7 mouse cellular contexts compared by ENCODE assay signal in the genomic region with DNA sequence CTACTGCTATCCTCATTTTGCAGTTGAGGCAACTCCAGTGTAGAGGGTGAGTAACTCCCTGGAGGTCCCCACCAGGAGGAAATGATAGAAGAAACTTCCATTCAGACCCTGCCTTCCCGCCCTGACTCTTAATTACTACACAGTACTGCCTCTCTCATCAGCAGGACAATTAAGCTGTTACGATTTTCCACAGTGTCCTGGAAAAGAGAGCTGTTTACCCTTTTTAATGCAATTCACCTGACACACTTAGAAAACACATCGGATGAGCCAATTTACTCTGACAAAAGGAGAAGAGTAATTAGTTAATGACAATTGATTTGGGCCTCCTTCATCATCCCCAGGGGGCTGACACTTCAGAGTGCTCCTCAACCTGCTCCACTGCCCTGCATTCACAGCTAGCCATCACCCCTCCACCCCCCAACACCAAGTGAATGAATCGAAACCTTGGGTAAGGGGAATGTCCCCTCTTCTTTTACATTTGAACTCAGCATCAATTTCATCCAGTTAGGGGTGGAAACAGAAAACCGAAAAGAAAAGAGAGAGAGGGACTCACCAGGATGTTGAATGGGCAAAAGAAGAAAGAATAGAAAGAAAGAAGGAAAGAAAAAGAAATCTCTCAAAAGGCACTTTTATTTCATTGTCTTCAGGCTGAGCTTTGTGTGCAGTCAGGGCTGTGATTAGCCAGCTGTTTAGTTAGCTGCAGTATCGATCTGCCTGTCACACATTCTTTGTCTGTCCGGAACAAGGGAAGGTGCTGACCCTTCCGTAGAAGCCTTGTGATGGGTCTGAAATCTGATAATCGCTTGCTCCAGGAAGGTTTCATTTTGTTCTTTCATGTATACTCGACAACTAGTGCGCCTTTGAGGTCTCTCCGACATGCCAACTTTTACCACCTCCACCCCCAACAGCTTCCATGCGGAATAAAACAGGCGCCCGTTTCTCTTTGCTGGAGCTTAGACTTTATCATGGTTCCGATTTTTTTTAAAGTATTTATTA.
DNase-seq lines count a peak whose midpoint lies in the region; ATAC-seq and TF ChIP-seq lines count a peak whose summit lies in the region.

No protein-coding gene starts in this region.

- no peak for DNase-seq in lung, adult 2 months
- DNase-seq in yolk sac, embryonic 10.5 days (ENCODE audit: low spot score), result peak; percentile 1
- no peak for DNase-seq in layer of hippocampus, adult 8-10 months (ENCODE audit: low spot score in 2 of 2)
- DNase-seq in gastrocnemius, adult 8-10 months (ENCODE audit: low spot score in 2 of 2), result no peak

- no peaks in the 10 kb centered on the region for H3K27me3 ChIP-seq in lung, embryonic 15.5 days
- peaks cover 10% of the 10 kb centered on the region for H3K27me3 ChIP-seq in forebrain, embryonic 15.5 days
- no peaks in the 10 kb centered on the region for H3K27me3 ChIP-seq in liver, embryonic 16.5 days (ENCODE audit: control insufficient read depth, insufficient read depth, low read depth, low read length)

- no peaks in the 10 kb centered on the region for H3K4me1 ChIP-seq in lung, embryonic 15.5 days
- no peaks in the 10 kb centered on the region for H3K4me1 ChIP-seq in lung, adult 2 months (ENCODE audit: control insufficient read depth, insufficient read depth, low read length)
- peaks cover 24% of the 10 kb centered on the region for H3K4me1 ChIP-seq in forebrain, embryonic 15.5 days
- H3K4me1 ChIP-seq in liver, embryonic 16.5 days (ENCODE audit: control insufficient read depth, low read depth, low read length), result no peaks in the 10 kb centered on the region

- no peak for TF ChIP-seq POLR2A in lung, adult 2 months (IDR thresholded peaks at IDR 0.05; ENCODE audit: borderline replicate concordance, extremely low read depth, low read depth, low read length)

- TF ChIP-seq CTCF in lung, adult 2 months (IDR thresholded peaks at IDR 0.05; ENCODE audit: insufficient read depth, low read length), result no peak

- no peaks in the 10 kb centered on the region for H3K9me3 ChIP-seq in lung, embryonic 15.5 days
- H3K9me3 ChIP-seq in forebrain, embryonic 15.5 days, result no peaks in the 10 kb centered on the region
- no peaks in the 10 kb centered on the region for H3K9me3 ChIP-seq in liver, embryonic 16.5 days (replicated peaks; ENCODE audit: control insufficient read depth, low read length)

- peak overlapping the region; percentile 51 for H3K4me2 ChIP-seq in lung, embryonic 15.5 days
- H3K4me2 ChIP-seq in forebrain, embryonic 15.5 days (replicated peaks), result peak overlapping the region; percentile 52
- peak overlapping the region; percentile 6; the same call in 1 of the 2 replicates for H3K4me2 ChIP-seq in liver, embryonic 16.5 days (ENCODE audit: low read depth, low read length)

- ATAC-seq in lung, embryonic 15.5 days (ENCODE audit: borderline replicate concordance, extremely low read depth, low FRiP score, low TSS enrichment), result no peak
- ATAC-seq in forebrain, embryonic 15.5 days (replicated peaks), result peak; percentile 72
- no peak for ATAC-seq in liver, embryonic 16.5 days (ENCODE audit: low read depth)

- no peaks in the 10 kb centered on the region for H3K36me3 ChIP-seq in lung, embryonic 15.5 days
- no peaks in the 10 kb centered on the region for H3K36me3 ChIP-seq in forebrain, embryonic 15.5 days
- no peaks in the 10 kb centered on the region for H3K36me3 ChIP-seq in liver, embryonic 16.5 days (ENCODE audit: control insufficient read depth, insufficient read depth)

- H3K27ac ChIP-seq in lung, embryonic 15.5 days, result no peak overlapping the region
- peak overlapping the region; percentile 9; the same call in 1 of the 2 replicates for H3K27ac ChIP-seq in forebrain, embryonic 15.5 days (replicated peaks)
- no peak overlapping the region for H3K27ac ChIP-seq in liver, embryonic 16.5 days (ENCODE audit: low read length)

- WGBS in lung, embryonic 15.5 days, result 19% methylated on average over 16 of the region's 16 CpGs
- WGBS in lung, adult 2 months, result 20% methylated on average over 16 of the region's 16 CpGs
- WGBS in forebrain, embryonic 15.5 days, result 1% methylated on average over 16 of the region's 16 CpGs
- 19% methylated on average over 16 of the region's 16 CpGs for WGBS in liver, embryonic 16.5 days (ENCODE audit: insufficient replicate concordance)

- H3K9ac ChIP-seq in lung, embryonic 15.5 days, result no peak overlapping the region
- H3K9ac ChIP-seq in forebrain, embryonic 15.5 days (replicated peaks), result peak overlapping the region; percentile 38; the same call in 1 of the 2 replicates
- no peak overlapping the region for H3K9ac ChIP-seq in liver, embryonic 16.5 days (ENCODE audit: low read depth, low read length)

- H3K4me3 ChIP-seq in lung, embryonic 15.5 days, result peak overlapping the region; percentile 21
- H3K4me3 ChIP-seq in lung, adult 2 months (replicated peaks; ENCODE audit: extremely low read depth, low read depth, low read length), result no peak overlapping the region
- peak overlapping the region; percentile 35 for H3K4me3 ChIP-seq in forebrain, embryonic 15.5 days
- no peak overlapping the region for H3K4me3 ChIP-seq in liver, embryonic 16.5 days (ENCODE audit: low read depth, low read length)

Comparison
In these comparisons a context has a peak if more than half of its experiments do, and no peak if none do; other contexts are left out.
1. H3K4me3 ChIP-seq: peak in lung, embryonic 15.5 days (single experiment) and forebrain, embryonic 15.5 days (single experiment); none in lung, adult 2 months (single experiment) and liver, embryonic 16.5 days (single experiment).
2. Peak in every context shown above with its lines, with median percentiles within 50 percentile points of each other: H3K4me2 ChIP-seq.